Mouse (Mus musculus): ENCODE results near the gene Brwd3. TPM values are rescaled to one million over a fixed set of nuclear protein-coding genes. Genes with fewer than 3 reads are reported as not detected.

Brwd3 gene
- polyA plus RNA-seq, 1 experiment from 2014 or later: 3.8 TPM

Other genes starting within 250 kb of the Brwd3 start
- gene Gm379, start 169.5 kb downstream of the Brwd3 start, polyA plus RNA-seq (2015; fragmentation: Nextera tagmentation; extraction: Ambion mirVana): not detected in 2 replicates
- 18.5 and 20.2 TPM in 2 replicates for gene Hmgn5, start 179.0 kb upstream of the Brwd3 start, polyA plus RNA-seq (2015; fragmentation: Nextera tagmentation; extraction: Ambion mirVana)